Mouse (Mus musculus): Measurements from ENCODE around the gene Ntn1. TPM values are rescaled to one million over a fixed set of nuclear protein-coding genes. Genes with fewer than 3 reads are reported as not detected.

Gene Ntn1
- polyA plus RNA-seq, 1 experiment from 2014 or later = 12.5 TPM

GRCm38 (mm10) chr11:68209506-68209905, 191.1 kb downstream of the Ntn1 start:
- H3K4me2 ChIP-seq (replicated peaks) = no peak overlapping the region
- H3K9ac ChIP-seq = no peak overlapping the region
- H3K36me3 ChIP-seq = no peaks in the 10 kb centered on the region
- no peak overlapping the region for H3K27ac ChIP-seq (replicated peaks)
- no peaks in the 10 kb centered on the region for H3K27me3 ChIP-seq
- peaks cover 19% of the 10 kb centered on the region for H3K4me1 ChIP-seq
- no peak overlapping the region for H3K4me3 ChIP-seq (replicated peaks)
- WGBS = 87% methylated on average over 4 of the region's 4 CpGs
- no peaks in the 10 kb centered on the region for H3K9me3 ChIP-seq (replicated peaks)
- ATAC-seq (ENCODE audit: insufficient number of reproducible peaks, low FRiP score, low TSS enrichment, low read depth) = no peak

- H3K27ac ChIP-seq (replicated peaks) = no peak overlapping the region
- 60% methylated on average over 1 of the region's 1 CpGs for WGBS
- no peak overlapping the region for H3K4me2 ChIP-seq (replicated peaks)
Observed at GRCm38 (mm10) chr11:68208582-68208981, 192.0 kb downstream of the Ntn1 start.

GRCm38 (mm10) chr11:68208023-68208422, 192.6 kb downstream of the Ntn1 start:
- Histone ChIP-seq H3K9me3 (replicated peaks) (no peaks in the 10 kb centered on the region), H3K27me3 (no peaks in the 10 kb centered on the region), H3K9ac (no peak overlapping the region), H3K4me3 (replicated peaks) (no peak overlapping the region), H3K27ac (replicated peaks) (no peak overlapping the region), H3K4me2 (replicated peaks) (no peak overlapping the region), H3K4me1 (peaks cover 19% of the 10 kb centered on the region), H3K36me3 (no peaks in the 10 kb centered on the region)
- no peak for ATAC-seq (ENCODE audit: insufficient number of reproducible peaks, low FRiP score, low TSS enrichment, low read depth)
- WGBS = 83% methylated on average over 2 of the region's 2 CpGs

More at GRCm38 (mm10) chr11:68208582-68208981, 192.0 kb downstream of the Ntn1 start:
- no peaks in the 10 kb centered on the region for H3K36me3 ChIP-seq
- peaks cover 19% of the 10 kb centered on the region for H3K4me1 ChIP-seq
- no peaks in the 10 kb centered on the region for H3K9me3 ChIP-seq (replicated peaks)
- ATAC-seq (ENCODE audit: insufficient number of reproducible peaks, low FRiP score, low TSS enrichment, low read depth) = no peak
- H3K9ac ChIP-seq = no peak overlapping the region
- no peaks in the 10 kb centered on the region for H3K27me3 ChIP-seq
- H3K4me3 ChIP-seq (replicated peaks) = no peak overlapping the region

GRCm38 (mm10) chr11:68205572-68206229, 194.9 kb downstream of the Ntn1 start:
- no peak overlapping the region for H3K4me3 ChIP-seq (replicated peaks)
- no peaks in the 10 kb centered on the region for H3K9me3 ChIP-seq (replicated peaks)
- no peak for ATAC-seq (ENCODE audit: insufficient number of reproducible peaks, low FRiP score, low TSS enrichment, low read depth)
- WGBS = 85% methylated on average over 10 of the region's 10 CpGs
- peaks cover 12% of the 10 kb centered on the region for H3K4me1 ChIP-seq
- no peaks in the 10 kb centered on the region for H3K36me3 ChIP-seq
- no peak overlapping the region for H3K27ac ChIP-seq (replicated peaks)
- H3K9ac ChIP-seq = no peak overlapping the region
- no peak overlapping the region for H3K4me2 ChIP-seq (replicated peaks)
- no peaks in the 10 kb centered on the region for H3K27me3 ChIP-seq

- ATAC-seq (ENCODE audit: insufficient number of reproducible peaks, low FRiP score, low TSS enrichment, low read depth) = no peak
Observed at GRCm38 (mm10) chr11:68204407-68204806, 196.2 kb downstream of the Ntn1 start.

GRCm38 (mm10) chr11:68203658-68204315, 196.8 kb downstream of the Ntn1 start:
- Histone ChIP-seq H3K27me3 (no peaks in the 10 kb centered on the region), H3K9ac (no peak overlapping the region), H3K4me3 (replicated peaks) (no peak overlapping the region), H3K4me2 (replicated peaks) (no peak overlapping the region), H3K27ac (replicated peaks) (no peak overlapping the region), H3K9me3 (replicated peaks) (no peaks in the 10 kb centered on the region), H3K36me3 (no peaks in the 10 kb centered on the region), H3K4me1 (peaks cover 17% of the 10 kb centered on the region)
- 75% methylated on average over 10 of the region's 10 CpGs for WGBS
- no peak for ATAC-seq (ENCODE audit: insufficient number of reproducible peaks, low FRiP score, low TSS enrichment, low read depth)

More at GRCm38 (mm10) chr11:68204407-68204806, 196.2 kb downstream of the Ntn1 start:
- H3K4me1 ChIP-seq = peaks cover 16% of the 10 kb centered on the region
- no peaks in the 10 kb centered on the region for H3K36me3 ChIP-seq
- H3K27ac ChIP-seq (replicated peaks) = no peak overlapping the region
- H3K9me3 ChIP-seq (replicated peaks) = no peaks in the 10 kb centered on the region
- no peak overlapping the region for H3K4me3 ChIP-seq (replicated peaks)
- no peak overlapping the region for H3K4me2 ChIP-seq (replicated peaks)
- 78% methylated on average over 5 of the region's 5 CpGs for WGBS
- no peak overlapping the region for H3K9ac ChIP-seq
- no peaks in the 10 kb centered on the region for H3K27me3 ChIP-seq

- ATAC-seq (ENCODE audit: insufficient number of reproducible peaks, low FRiP score, low TSS enrichment, low read depth) = no peak
- H3K4me2 ChIP-seq (replicated peaks) = no peak overlapping the region
- no peak overlapping the region for H3K27ac ChIP-seq (replicated peaks)
- no peak overlapping the region for H3K4me3 ChIP-seq (replicated peaks)
- no peaks in the 10 kb centered on the region for H3K36me3 ChIP-seq
- WGBS = 51% methylated on average over 10 of the region's 10 CpGs
- H3K9me3 ChIP-seq (replicated peaks) = no peaks in the 10 kb centered on the region
- H3K27me3 ChIP-seq = no peaks in the 10 kb centered on the region
- H3K4me1 ChIP-seq = peaks cover 12% of the 10 kb centered on the region
- H3K9ac ChIP-seq = no peak overlapping the region
Observed at GRCm38 (mm10) chr11:68202561-68202960, 198.1 kb downstream of the Ntn1 start.

GRCm38 (mm10) chr11:68201811-68202459, 198.7 kb downstream of the Ntn1 start:
- Histone ChIP-seq H3K4me1 (peaks cover 12% of the 10 kb centered on the region), H3K27me3 (no peaks in the 10 kb centered on the region), H3K9ac (no peak overlapping the region), H3K27ac (replicated peaks) (no peak overlapping the region), H3K4me2 (replicated peaks) (no peak overlapping the region), H3K36me3 (no peaks in the 10 kb centered on the region), H3K4me3 (replicated peaks) (no peak overlapping the region), H3K9me3 (replicated peaks) (no peaks in the 10 kb centered on the region)
- WGBS = 81% methylated on average over 10 of the region's 10 CpGs
- no peak for ATAC-seq (ENCODE audit: insufficient number of reproducible peaks, low FRiP score, low TSS enrichment, low read depth)

- Histone ChIP-seq H3K9ac (no peak overlapping the region), H3K4me3 (replicated peaks) (no peak overlapping the region), H3K36me3 (no peaks in the 10 kb centered on the region), H3K9me3 (replicated peaks) (no peaks in the 10 kb centered on the region), H3K4me2 (replicated peaks) (no peak overlapping the region), H3K27ac (replicated peaks) (no peak overlapping the region), H3K27me3 (no peaks in the 10 kb centered on the region), H3K4me1 (peaks cover 20% of the 10 kb centered on the region)
- 53% methylated on average over 1 of the region's 1 CpGs for WGBS
- no peak for ATAC-seq (ENCODE audit: insufficient number of reproducible peaks, low FRiP score, low TSS enrichment, low read depth)
Observed at GRCm38 (mm10) chr11:68201063-68201462, 199.6 kb downstream of the Ntn1 start.

GRCm38 (mm10) chr11:68200500-68200899, 200.1 kb downstream of the Ntn1 start:
- Histone ChIP-seq H3K27me3 (no peaks in the 10 kb centered on the region), H3K27ac (replicated peaks) (no peak overlapping the region), H3K4me2 (replicated peaks) (no peak overlapping the region), H3K36me3 (no peaks in the 10 kb centered on the region), H3K9ac (no peak overlapping the region), H3K4me1 (peaks cover 26% of the 10 kb centered on the region), H3K4me3 (replicated peaks) (no peak overlapping the region), H3K9me3 (replicated peaks) (no peaks in the 10 kb centered on the region)
- no peak for ATAC-seq (ENCODE audit: insufficient number of reproducible peaks, low FRiP score, low TSS enrichment, low read depth)
- WGBS = 82% methylated on average over 4 of the region's 4 CpGs

GRCm38 (mm10) chr11:68199801-68200423, 200.7 kb downstream of the Ntn1 start:
- ATAC-seq (ENCODE audit: insufficient number of reproducible peaks, low FRiP score, low TSS enrichment, low read depth) = 0 out of 2 replicates have a peak, but pooled peaks have one; percentile 23
- Histone ChIP-seq H3K4me1 (peaks cover 31% of the 10 kb centered on the region), H3K4me3 (replicated peaks) (no peak overlapping the region), H3K9me3 (replicated peaks) (no peaks in the 10 kb centered on the region), H3K36me3 (no peaks in the 10 kb centered on the region), H3K27me3 (no peaks in the 10 kb centered on the region), H3K4me2 (replicated peaks) (no peak overlapping the region), H3K27ac (replicated peaks) (no peak overlapping the region), H3K9ac (no peak overlapping the region)
- 23% methylated on average over 10 of the region's 10 CpGs for WGBS
